Mouse (Mus musculus) MEL (cell line): ENCODE data around the gene Ube4a. TPM values are rescaled to one million over a fixed set of nuclear protein-coding genes. Genes with fewer than 3 reads are reported as not detected.

Experiments
- DNase-seq: peaks from one replicate; pipeline ENCODE4 v3.0.0; 2011; ENCODE audit warnings: low read depth, low spot score
- H3K27ac ChIP-seq: 2 replicates; pipeline ENCODE4 v1.5.1; 2012; ENCODE audit warnings: low read depth, mild to moderate bottlenecking, control low read depth, low read length, moderate library complexity; ENCODE audit not compliant: control insufficient read depth
- H3K27me3 ChIP-seq, 2 experiments: fragments of 150-350 bp in 1 of 2; sonication (generic) in 1 of 2; 2 replicates each; pipeline ENCODE4 v1.6.1; 2012; ENCODE audit warnings: low read length in 2 of 2, mild to moderate bottlenecking in 2 of 2, improper control_type of control experiment in 1 of 2, moderate library complexity in 1 of 2; ENCODE audit not compliant: insufficient read depth in 2 of 2, control insufficient read depth in 1 of 2
- H3K36me3 ChIP-seq, 2 experiments: 2 replicates each; pipeline ENCODE4 v1.6.1; 2012 to 2014; ENCODE audit warnings: low read length in 2 of 2, improper control_type of control experiment in 1 of 2, inconsistent platforms in 1 of 2, mild to moderate bottlenecking in 1 of 2; ENCODE audit not compliant: insufficient read depth in 2 of 2, control insufficient read depth in 1 of 2
- H3K4me1 ChIP-seq, 2 experiments: fragments of 150-350 bp in 1 of 2; sonication (generic) in 1 of 2; 2 replicates each; pipeline ENCODE4 v1.6.1; 2012; ENCODE audit warnings: low read length in 2 of 2, improper control_type of control experiment in 1 of 2, mild to moderate bottlenecking in 1 of 2; ENCODE audit not compliant: insufficient read depth in 2 of 2, control insufficient read depth in 1 of 2
- H3K4me3 ChIP-seq, 2 experiments: fragments of 150-350 bp in 1 of 2; sonication (generic) in 1 of 2; 2 replicates each; pipeline ENCODE4 v1.5.1; 2012; ENCODE audit warnings: low read depth in 2 of 2, low read length in 2 of 2, mild to moderate bottlenecking in 2 of 2, moderate library complexity in 2 of 2, control low read depth in 1 of 2, improper control_type of control experiment in 1 of 2; ENCODE audit not compliant: control insufficient read depth in 1 of 2, insufficient read depth in 1 of 2
- H3K79me2 ChIP-seq: 2 replicates; pipeline ENCODE4 v1.6.1; 2012; ENCODE audit warnings: mild to moderate bottlenecking, low read length, moderate library complexity; ENCODE audit not compliant: control insufficient read depth, poor library complexity, insufficient read depth
- H3K9ac ChIP-seq: 2 replicates; pipeline ENCODE4 v1.6.1; 2012; ENCODE audit warnings: low read depth, mild to moderate bottlenecking, control low read depth, low read length, moderate library complexity; ENCODE audit not compliant: control insufficient read depth, poor library complexity, severe bottlenecking
- H3K9me3 ChIP-seq: fragments of 150-350 bp; sonication (generic); replicated peaks from 2 replicates; pipeline ENCODE4 v1.6.1; 2012; ENCODE audit warnings: mild to moderate bottlenecking, low read length, improper control_type of control experiment, moderate library complexity; ENCODE audit not compliant: insufficient read depth
- BHLHE40 ChIP-seq: IDR thresholded peaks from 2 replicates; pipeline ENCODE4 v1.6.1; 2012; ENCODE audit warnings: low read depth, mild to moderate bottlenecking, inconsistent platforms, low read length, improper control_type of control experiment, borderline replicate concordance
- EP300 ChIP-seq, 2 experiments: IDR thresholded peaks; 2 replicates each; pipeline ENCODE4 v1.6.1; 2011; ENCODE audit warnings: improper control_type of control experiment in 2 of 2, low read length in 2 of 2, low read depth in 1 of 2, mild to moderate bottlenecking in 1 of 2
- ETS1 ChIP-seq: IDR thresholded peaks from 2 replicates; pipeline ENCODE4 v1.6.1; 2012; ENCODE audit warnings: low read depth, mild to moderate bottlenecking, inconsistent platforms, low read length, improper control_type of control experiment, moderate library complexity
- GATA1 ChIP-seq: IDR thresholded peaks from 2 replicates; pipeline ENCODE4 v1.6.1; 2011; ENCODE audit warnings: low read depth, low read length, improper control_type of control experiment
- KAT2A ChIP-seq: conservative IDR thresholded peaks from 2 replicates; pipeline ENCODE4 v1.6.1; 2012; ENCODE audit warnings: low read depth, low read length, improper control_type of control experiment, inconsistent platforms
- MAZ ChIP-seq: IDR thresholded peaks from 2 replicates; pipeline ENCODE4 v1.6.1; 2012; ENCODE audit warnings: low read depth, mild to moderate bottlenecking, inconsistent platforms, low read length, improper control_type of control experiment
- MEF2A ChIP-seq: IDR thresholded peaks from 2 replicates; pipeline ENCODE4 v1.6.1; 2014; ENCODE audit warnings: low read depth, mild to moderate bottlenecking, inconsistent platforms, low read length, improper control_type of control experiment; ENCODE audit not compliant: poor library complexity, insufficient replicate concordance, severe bottlenecking; ENCODE audit errors: extremely low read depth
- MXI1 ChIP-seq: IDR thresholded peaks from 2 replicates; pipeline ENCODE4 v1.6.1; 2011; ENCODE audit warnings: mild to moderate bottlenecking, low read depth, low read length, improper control_type of control experiment
- NELFE ChIP-seq: IDR thresholded peaks from 2 replicates; pipeline ENCODE4 v1.6.1; 2011; ENCODE audit warnings: low read depth, low read length, improper control_type of control experiment
- POLR2A ChIP-seq, 2 experiments: IDR thresholded peaks; 2 replicates each; pipeline ENCODE4 v1.6.1; 2011 to 2012; ENCODE audit warnings: low read length in 2 of 2, mild to moderate bottlenecking in 2 of 2, control low read depth in 1 of 2, improper control_type of control experiment in 1 of 2, low read depth in 1 of 2, moderate library complexity in 1 of 2; ENCODE audit not compliant: control insufficient read depth in 1 of 2, insufficient read depth in 1 of 2, poor library complexity in 1 of 2
- POLR2AphosphoS5 ChIP-seq: IDR thresholded peaks from 2 replicates; pipeline ENCODE4 v1.6.1; 2012; ENCODE audit warnings: low read depth, borderline replicate concordance, mild to moderate bottlenecking, inconsistent platforms, low read length, moderate library complexity, mixed read lengths
- SIN3A ChIP-seq: IDR thresholded peaks from 2 replicates; pipeline ENCODE4 v1.6.1; 2012; ENCODE audit warnings: low read length, improper control_type of control experiment, inconsistent platforms
- SMC3 ChIP-seq: IDR thresholded peaks from 2 replicates; pipeline ENCODE4 v1.6.1; 2011; ENCODE audit warnings: low read depth, low read length, improper control_type of control experiment
- TCF12 ChIP-seq: IDR thresholded peaks from 2 replicates; pipeline ENCODE4 v1.6.1; 2014; ENCODE audit warnings: low read depth, mild to moderate bottlenecking, inconsistent platforms, low read length, improper control_type of control experiment, moderate library complexity
- USF1 ChIP-seq: IDR thresholded peaks from 2 replicates; pipeline ENCODE4 v1.6.1; 2014; ENCODE audit warnings: low read depth, mild to moderate bottlenecking, inconsistent platforms, low read length, improper control_type of control experiment, moderate library complexity
- ZC3H11A ChIP-seq: IDR thresholded peaks from 2 replicates; pipeline ENCODE4 v1.6.1; 2012; ENCODE audit warnings: low read depth, mild to moderate bottlenecking, inconsistent platforms, low read length, improper control_type of control experiment
- ZKSCAN1 ChIP-seq: IDR thresholded peaks from 2 replicates; pipeline ENCODE4 v1.6.1; 2012; ENCODE audit warnings: low read depth, mild to moderate bottlenecking, inconsistent platforms, low read length, improper control_type of control experiment, moderate library complexity
- ZMIZ1 ChIP-seq: IDR thresholded peaks from 2 replicates; pipeline ENCODE4 v1.6.1; 2012; ENCODE audit warnings: low read depth, mild to moderate bottlenecking, inconsistent platforms, low read length, improper control_type of control experiment, moderate library complexity
- ZNF384 ChIP-seq: IDR thresholded peaks from 2 replicates; pipeline ENCODE4 v1.6.1; 2012; ENCODE audit warnings: low read depth, mild to moderate bottlenecking, inconsistent platforms, low read length, improper control_type of control experiment
- polyA plus RNA-seq, 2 experiments: library from polyadenylated mRNA; stranded (reverse) in 1 of 2; unstranded in 1 of 2; fragments of >175 nt in 1 of 2; fragments of >200 nt in 1 of 2; gene quantifications; 2 replicates each; pipeline versions ENCODE4 v1.2.1 to v1.2.4; 2012; ENCODE audit warnings: low replicate concordance in 2 of 2, low read depth in 1 of 2; ENCODE audit not compliant: insufficient read length in 2 of 2, insufficient read depth in 1 of 2, missing spikeins in 1 of 2
- total RNA-seq: library from RNA; depleted of rRNA; stranded (reverse); fragments of 300-350 nt; gene quantifications from 2 replicates; pipeline ENCODE4 v1.2.3, GENCODE M21; 2012

Gene Ube4a
- total and polyA plus RNA-seq, 3 experiments = 24.2 to 37.9 (median 32.8) TPM

- TF ChIP-seq ZMIZ1 (no peak), SIN3A (peak; percentile 27; the same call in 1 of the 2 replicates), SMC3 (no peak)
- peak; percentile 58 for DNase-seq
- Histone ChIP-seq H3K27me3 (no peaks in the 10 kb centered on the region), H3K9me3 (no peaks in the 10 kb centered on the region), H3K36me3 (peaks cover 5 to 10% of the 10 kb centered on the region in 2 experiments), H3K9ac (peak overlapping the region; percentile 95), H3K4me3 (peak overlapping the region; percentile 88 to 97), H3K79me2 (peaks cover 58% of the 10 kb centered on the region), H3K27ac (peak overlapping the region; percentile 41), H3K4me1 (peaks cover 2 to 9% of the 10 kb centered on the region in 2 experiments; a peak in 2 of 4 replicates)
Observed at GRCm38 (mm10) chr9:44879694-44880271, 85.6 kb downstream of the Ube4a start.

- peak overlapping the region; percentile 88 to 97 for H3K4me3 ChIP-seq
- peak overlapping the region; percentile 41 for H3K27ac ChIP-seq
- peak; percentile 42 for DNase-seq
- peak overlapping the region; percentile 95 for H3K9ac ChIP-seq
- peaks cover 5 to 10% of the 10 kb centered on the region in 2 experiments for H3K36me3 ChIP-seq
- peaks cover 2 to 9% of the 10 kb centered on the region in 2 experiments; a peak in 2 of 4 replicates for H3K4me1 ChIP-seq
- no peak for TF ChIP-seq KAT2A
- peak; percentile 55; the same call in 1 of the 2 replicates for TF ChIP-seq SIN3A
- TF ChIP-seq MXI1 = peak; percentile 45; the same call in 1 of the 2 replicates
- no peak for TF ChIP-seq MEF2A
- TF ChIP-seq USF1 = no peak
- peak; percentile 64 for TF ChIP-seq ETS1
- TF ChIP-seq ZKSCAN1 = no peak
- TF ChIP-seq BHLHE40 = no peak
- no peak for TF ChIP-seq POLR2AphosphoS5
- peak in 1 of 2 experiments; percentile 70; a peak in 2 of 4 replicates for TF ChIP-seq EP300 (IDR thresholded peaks at IDR 0.05; ENCODE audit: low read depth in 1 of 2, low read length in 2 of 2)
- TF ChIP-seq NELFE = no peak
- TF ChIP-seq SMC3 = no peak
- TF ChIP-seq GATA1 = no peak
- TF ChIP-seq TCF12 = peak; percentile 46; the same call in 1 of the 2 replicates
- TF ChIP-seq MAZ = 0 out of 2 replicates have a peak, but pooled peaks have one; percentile 40
- TF ChIP-seq POLR2A (IDR thresholded peaks at IDR 0.05; ENCODE audit: control insufficient read depth in 1 of 2, insufficient read depth in 1 of 2, low read depth in 1 of 2, low read length in 2 of 2, poor library complexity in 1 of 2) = no peak
- TF ChIP-seq ZNF384 = 0 out of 2 replicates have a peak, but pooled peaks have one; percentile 5
- no peak for TF ChIP-seq ZC3H11A
- TF ChIP-seq, all 39 proteins: peak for 7
- Histone ChIP-seq H3K9me3 (no peaks in the 10 kb centered on the region), H3K27me3 (no peaks in the 10 kb centered on the region), H3K79me2 (peaks cover 66% of the 10 kb centered on the region)
Observed at GRCm38 (mm10) chr9:44878776-44879500, 86.5 kb downstream of the Ube4a start.
